Mouse (Mus musculus): ENCODE results near the gene Dchs1. TPM values are rescaled to one million over a fixed set of nuclear protein-coding genes. Genes with fewer than 3 reads are reported as not detected.

Dchs1 gene
- polyA plus RNA-seq, 1 experiment from 2014 or later = 3.4 TPM

GRCm38 (mm10) chr7:105806716-105807115, 19.3 kb upstream of the Dchs1 start:
- Histone ChIP-seq H3K27me3 (no peaks in the 10 kb centered on the region), H3K9me3 (replicated peaks) (no peaks in the 10 kb centered on the region), H3K4me2 (no peak overlapping the region), H3K36me3 (peaks cover 17% of the 10 kb centered on the region), H3K4me1 (replicated peaks) (peaks cover 10% of the 10 kb centered on the region), H3K4me3 (no peak overlapping the region), H3K27ac (no peak overlapping the region), H3K9ac (no peak overlapping the region)
- 54% methylated on average over 2 of the region's 2 CpGs for WGBS
- ATAC-seq (replicated peaks; ENCODE audit: insufficient number of reproducible peaks, insufficient read depth, low FRiP score, low read depth) = no peak

GRCm38 (mm10) chr7:105806125-105806524, 18.7 kb upstream of the Dchs1 start:
- WGBS = 81% methylated on average over 5 of the region's 5 CpGs

GRCm38 (mm10) chr7:105803428-105803827, 16.0 kb upstream of the Dchs1 start:
- Histone ChIP-seq H3K36me3 (peaks cover 5% of the 10 kb centered on the region; the same call in 1 of the 2 replicates), H3K4me1 (replicated peaks) (no peaks in the 10 kb centered on the region), H3K27me3 (no peaks in the 10 kb centered on the region), H3K4me2 (no peak overlapping the region), H3K9ac (no peak overlapping the region), H3K4me3 (no peak overlapping the region), H3K9me3 (replicated peaks) (no peaks in the 10 kb centered on the region), H3K27ac (no peak overlapping the region)
- ATAC-seq (replicated peaks; ENCODE audit: insufficient number of reproducible peaks, insufficient read depth, low FRiP score, low read depth) = no peak

More at GRCm38 (mm10) chr7:105806125-105806524, 18.7 kb upstream of the Dchs1 start:
- H3K27me3 ChIP-seq = no peaks in the 10 kb centered on the region
- no peak overlapping the region for H3K27ac ChIP-seq
- H3K9ac ChIP-seq = no peak overlapping the region
- no peak overlapping the region for H3K4me3 ChIP-seq
- H3K4me2 ChIP-seq = no peak overlapping the region
- no peak for ATAC-seq (replicated peaks; ENCODE audit: insufficient number of reproducible peaks, insufficient read depth, low FRiP score, low read depth)
- no peaks in the 10 kb centered on the region for H3K9me3 ChIP-seq (replicated peaks)
- peaks cover 17% of the 10 kb centered on the region for H3K36me3 ChIP-seq
- peaks cover 10% of the 10 kb centered on the region for H3K4me1 ChIP-seq (replicated peaks)

- no peak for ATAC-seq (replicated peaks; ENCODE audit: insufficient number of reproducible peaks, insufficient read depth, low FRiP score, low read depth)
- H3K27ac ChIP-seq = peak overlapping the region; percentile 27
- no peaks in the 10 kb centered on the region for H3K27me3 ChIP-seq
- H3K4me2 ChIP-seq = no peak overlapping the region
- peaks cover under 1% of the 10 kb centered on the region; the same call in 1 of the 2 replicates for H3K36me3 ChIP-seq
- H3K9ac ChIP-seq = no peak overlapping the region
- no peaks in the 10 kb centered on the region for H3K9me3 ChIP-seq (replicated peaks)
- H3K4me3 ChIP-seq = no peak overlapping the region
- no peaks in the 10 kb centered on the region for H3K4me1 ChIP-seq (replicated peaks)
- 33% methylated on average over 1 of the region's 1 CpGs for WGBS
These were observed 15.3 kb upstream of the Dchs1 start for GRCm38 (mm10) chr7:105802771-105803170.

GRCm38 (mm10) chr7:105802312-105802711, 14.9 kb upstream of the Dchs1 start:
- Histone ChIP-seq H3K9ac (no peak overlapping the region), H3K36me3 (no peaks in the 10 kb centered on the region), H3K27me3 (no peaks in the 10 kb centered on the region), H3K4me3 (no peak overlapping the region), H3K4me2 (no peak overlapping the region), H3K27ac (peak overlapping the region; percentile 12; the same call in 1 of the 2 replicates), H3K4me1 (replicated peaks) (no peaks in the 10 kb centered on the region), H3K9me3 (replicated peaks) (no peaks in the 10 kb centered on the region)
- 35% methylated on average over 2 of the region's 2 CpGs for WGBS
- ATAC-seq (replicated peaks; ENCODE audit: insufficient number of reproducible peaks, insufficient read depth, low FRiP score, low read depth) = no peak

GRCm38 (mm10) chr7:105796972-105797371, 9.5 kb upstream of the Dchs1 start:
- ATAC-seq (replicated peaks; ENCODE audit: insufficient number of reproducible peaks, insufficient read depth, low FRiP score, low read depth) = no peak
- 80% methylated on average over 3 of the region's 3 CpGs for WGBS

GRCm38 (mm10) chr7:105795759-105796366, 8.4 kb upstream of the Dchs1 start:
- Histone ChIP-seq H3K4me2 (no peak overlapping the region), H3K9me3 (replicated peaks) (no peaks in the 10 kb centered on the region), H3K27ac (no peak overlapping the region), H3K4me1 (replicated peaks) (no peaks in the 10 kb centered on the region), H3K36me3 (no peaks in the 10 kb centered on the region), H3K9ac (no peak overlapping the region), H3K4me3 (no peak overlapping the region), H3K27me3 (no peaks in the 10 kb centered on the region)
- ATAC-seq (replicated peaks; ENCODE audit: insufficient number of reproducible peaks, insufficient read depth, low FRiP score, low read depth) = no peak
- WGBS = 24% methylated on average over 7 of the region's 7 CpGs

More at GRCm38 (mm10) chr7:105796972-105797371, 9.5 kb upstream of the Dchs1 start:
- H3K27me3 ChIP-seq = no peaks in the 10 kb centered on the region
- H3K4me3 ChIP-seq = no peak overlapping the region
- H3K36me3 ChIP-seq = no peaks in the 10 kb centered on the region
- no peaks in the 10 kb centered on the region for H3K4me1 ChIP-seq (replicated peaks)
- no peak overlapping the region for H3K27ac ChIP-seq
- no peaks in the 10 kb centered on the region for H3K9me3 ChIP-seq (replicated peaks)
- no peak overlapping the region for H3K9ac ChIP-seq
- H3K4me2 ChIP-seq = no peak overlapping the region

- no peaks in the 10 kb centered on the region; the same call in 1 of the 2 replicates for H3K27me3 ChIP-seq
- no peak for ATAC-seq (replicated peaks; ENCODE audit: insufficient number of reproducible peaks, insufficient read depth, low FRiP score, low read depth)
- no peak overlapping the region for H3K4me3 ChIP-seq
- H3K4me1 ChIP-seq (replicated peaks) = no peaks in the 10 kb centered on the region
- H3K9me3 ChIP-seq (replicated peaks) = no peaks in the 10 kb centered on the region
- no peaks in the 10 kb centered on the region for H3K36me3 ChIP-seq
- no peak overlapping the region for H3K4me2 ChIP-seq
- peak overlapping the region; percentile 26 for H3K27ac ChIP-seq
- no peak overlapping the region for H3K9ac ChIP-seq
- WGBS = 65% methylated on average over 7 of the region's 7 CpGs
These were observed 6.2 kb upstream of the Dchs1 start for GRCm38 (mm10) chr7:105793701-105794100.

GRCm38 (mm10) chr7:105791147-105791546, 3.7 kb upstream of the Dchs1 start:
- Histone ChIP-seq H3K27me3 (peaks cover 3% of the 10 kb centered on the region; the same call in 1 of the 2 replicates), H3K9ac (no peak overlapping the region), H3K4me3 (no peak overlapping the region), H3K36me3 (no peaks in the 10 kb centered on the region), H3K9me3 (replicated peaks) (no peaks in the 10 kb centered on the region), H3K4me1 (replicated peaks) (peaks cover 7% of the 10 kb centered on the region), H3K4me2 (no peak overlapping the region), H3K27ac (no peak overlapping the region)
- WGBS = 75% methylated on average over 1 of the region's 1 CpGs
- ATAC-seq (replicated peaks; ENCODE audit: insufficient number of reproducible peaks, insufficient read depth, low FRiP score, low read depth) = no peak

- 12% methylated on average over 20 of the region's 20 CpGs for WGBS
- peak overlapping the region; percentile 81 for H3K9ac ChIP-seq
These were observed 759 bp downstream of the Dchs1 start for GRCm38 (mm10) chr7:105786506-105787284.

GRCm38 (mm10) chr7:105784556-105784955, 2.9 kb downstream of the Dchs1 start:
- H3K9me3 ChIP-seq (replicated peaks) = no peaks in the 10 kb centered on the region
- peak overlapping the region; percentile 31; the same call in 1 of the 2 replicates for H3K27ac ChIP-seq
- H3K4me1 ChIP-seq (replicated peaks) = peaks cover 23% of the 10 kb centered on the region
- no peak overlapping the region for H3K4me3 ChIP-seq
- no peaks in the 10 kb centered on the region for H3K36me3 ChIP-seq
- H3K4me2 ChIP-seq = peak overlapping the region; percentile 23
- no peak for ATAC-seq (replicated peaks; ENCODE audit: insufficient number of reproducible peaks, insufficient read depth, low FRiP score, low read depth)
- H3K27me3 ChIP-seq = peaks cover 3% of the 10 kb centered on the region; the same call in 1 of the 2 replicates
- WGBS = 38% methylated on average over 4 of the region's 4 CpGs
- H3K9ac ChIP-seq = no peak overlapping the region

More at GRCm38 (mm10) chr7:105786506-105787284, 759 bp downstream of the Dchs1 start:
- Histone ChIP-seq H3K36me3 (no peaks in the 10 kb centered on the region), H3K4me1 (replicated peaks) (peaks cover 23% of the 10 kb centered on the region), H3K27ac (peak overlapping the region; percentile 83), H3K4me2 (peak overlapping the region; percentile 87), H3K4me3 (peak overlapping the region; percentile 77), H3K9me3 (replicated peaks) (no peaks in the 10 kb centered on the region), H3K27me3 (peaks cover 3% of the 10 kb centered on the region; the same call in 1 of the 2 replicates)
- peak; percentile 28; the same call in 1 of the 2 replicates for ATAC-seq (replicated peaks; ENCODE audit: insufficient number of reproducible peaks, insufficient read depth, low FRiP score, low read depth)

Measured in heart, embryonic 15.5 days (tissue).